Mouse (Mus musculus) brain, adult 2 months (tissue): ENCODE measurements at regions not wholly inside any gene's neighbourhood (a gene's known extent, or its start where the extent isn't known, plus 50 kb on each side); places are given as distances from the start of the nearest gene placed in this dataset.

Source experiments
- DNase-seq: peaks from one replicate; pipeline ENCODE4 v3.0.0; 2011; ENCODE audit warnings: low read depth, low spot score

DNA sequence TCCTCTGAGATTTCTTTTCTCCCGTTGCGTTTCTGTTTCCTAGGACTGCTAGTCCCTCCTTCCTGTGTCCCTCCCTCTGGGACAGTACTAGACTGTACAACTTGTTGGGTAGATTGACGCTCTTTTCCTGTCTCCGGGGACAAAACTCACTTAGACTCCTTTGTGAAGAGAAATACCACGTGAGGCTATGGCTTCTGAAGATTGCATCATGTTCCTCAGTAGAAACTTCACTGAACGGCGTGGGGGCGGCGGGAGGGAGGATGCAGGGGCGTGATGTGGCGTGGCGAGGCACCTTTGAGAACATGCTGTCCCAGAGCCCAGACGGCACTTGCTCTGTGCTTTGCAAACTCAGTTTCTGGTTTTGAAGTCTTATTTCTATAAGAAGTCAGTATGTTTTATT is 78.5 kb downstream of the Spata18 start:
- DNase-seq: peak; percentile 29

DNA sequence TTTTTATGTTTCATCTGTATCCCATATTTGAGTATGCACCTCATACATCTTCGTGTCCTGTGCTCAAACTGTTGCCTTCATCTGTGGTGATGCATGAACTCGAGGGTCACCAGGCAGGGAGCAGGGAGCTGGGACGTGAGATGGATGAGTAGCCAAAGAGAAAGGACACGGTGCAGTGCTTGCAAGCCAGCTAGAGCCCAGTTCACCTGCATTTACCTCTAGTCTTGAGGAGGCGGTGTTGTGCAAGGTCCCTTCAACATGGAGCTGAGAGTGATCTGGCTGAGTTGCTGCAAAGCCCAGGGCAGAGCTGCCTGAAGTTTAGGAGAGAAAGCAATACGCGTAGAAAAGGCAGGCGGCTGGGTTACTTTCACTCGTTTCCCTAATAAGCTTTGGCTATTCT is 80.2 kb downstream of the Spata18 start:
- DNase-seq: no peak

DNA sequence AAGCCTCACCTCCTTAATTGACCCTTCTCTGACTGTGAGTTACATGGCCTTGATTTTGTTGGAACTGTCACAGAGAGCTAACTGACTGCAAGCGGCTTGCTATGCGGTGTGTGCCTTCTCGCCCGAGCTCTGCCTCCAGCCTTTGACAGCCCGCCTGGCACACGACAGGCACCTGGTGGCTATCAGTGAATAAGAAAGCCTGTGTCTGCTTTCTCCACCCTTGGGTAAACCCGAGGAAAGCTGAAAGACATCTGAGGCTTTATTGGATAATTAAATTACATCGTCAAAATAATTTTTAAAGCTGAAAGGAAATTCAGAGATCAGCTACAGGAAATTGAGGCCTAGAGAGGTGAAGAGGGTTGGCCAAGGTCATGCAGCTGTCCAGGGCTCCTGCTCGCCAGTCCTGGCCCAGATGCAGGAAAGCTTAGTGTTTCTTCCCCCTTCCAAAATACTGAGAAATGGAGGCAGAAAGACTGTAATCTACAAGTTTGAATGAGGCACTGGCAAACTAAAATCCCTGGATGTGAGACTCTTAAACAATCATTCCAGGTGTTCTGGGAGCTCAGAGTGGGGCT is 80.9 kb downstream of the Spata18 start:
- DNase-seq: no peak

DNA sequence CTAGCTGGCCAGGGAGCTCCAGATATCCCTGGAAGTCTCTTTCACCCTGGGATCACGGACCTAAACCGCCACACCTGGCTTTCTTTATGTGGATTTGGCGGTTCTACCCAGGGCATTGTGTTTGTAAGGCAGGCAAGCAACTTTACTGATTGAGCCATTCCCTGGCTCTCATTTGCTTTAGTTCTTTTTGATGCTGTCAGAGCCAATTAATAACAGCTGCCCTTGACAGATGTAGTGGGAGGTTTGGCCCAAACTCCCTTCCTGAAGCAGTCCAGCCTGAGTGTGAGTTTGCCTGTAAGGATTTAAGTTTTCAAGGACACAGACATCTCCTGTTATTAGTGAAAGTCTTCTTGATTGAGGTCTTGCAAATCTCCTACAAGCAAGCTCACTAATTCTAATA is 89.6 kb downstream of the Spata18 start:
- DNase-seq: no peak

DNA sequence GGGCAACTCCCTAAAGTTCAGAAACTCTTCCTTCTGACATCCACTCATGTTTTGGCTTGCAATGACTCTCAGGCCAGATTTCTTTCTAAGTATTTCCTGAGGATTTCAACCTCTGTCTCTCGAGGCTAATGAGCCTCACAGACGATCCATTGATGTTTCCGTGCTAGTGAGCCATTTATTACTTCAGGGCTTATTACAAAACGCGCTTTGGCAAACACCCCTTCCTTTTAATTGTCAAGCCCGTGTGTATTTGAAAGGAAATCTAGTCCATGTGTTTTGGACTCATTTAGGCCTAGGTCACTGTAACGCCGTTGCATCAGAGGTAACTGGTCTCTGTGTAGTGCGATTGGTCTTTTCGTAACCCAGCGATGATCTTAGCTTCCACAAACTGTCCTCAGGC is 90.3 kb downstream of the Spata18 start:
- no peak for DNase-seq

DNA sequence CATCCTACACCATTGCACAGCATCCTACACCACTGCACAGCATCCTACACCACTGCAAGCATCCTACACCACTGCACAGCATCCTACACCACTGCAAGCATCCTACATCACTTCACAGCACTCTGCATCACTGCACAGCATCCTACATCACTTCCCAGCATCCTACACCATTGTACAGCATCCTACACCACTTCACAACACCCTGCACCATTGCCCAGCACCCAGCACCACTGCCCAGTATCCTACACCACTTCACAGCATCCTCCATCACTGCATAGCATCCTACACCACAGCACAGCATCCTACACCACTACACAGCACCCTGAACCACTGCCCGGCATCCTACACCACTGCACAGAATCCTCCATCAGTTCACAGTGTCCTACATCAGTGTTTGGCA is 92.8 kb downstream of the Spata18 start:
- no peak for DNase-seq

DNA sequence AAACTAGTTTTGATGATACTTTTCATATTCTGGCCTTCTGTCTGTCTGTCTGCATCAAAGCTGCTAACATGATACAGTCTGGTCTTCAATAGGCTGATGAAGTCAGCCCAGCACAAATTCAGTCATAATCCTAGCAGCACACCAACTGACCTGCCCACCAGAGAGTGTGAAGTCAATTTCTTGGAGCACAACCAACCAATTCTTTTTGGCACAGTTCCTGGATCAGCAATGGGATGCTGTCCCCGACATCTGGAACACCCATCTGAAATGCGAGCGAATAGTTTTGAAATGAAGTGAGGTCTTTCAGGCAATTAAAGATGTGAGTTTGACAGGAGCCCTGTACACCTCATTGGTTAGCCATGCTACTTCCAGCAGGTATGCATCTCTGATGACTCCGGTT is 98.6 kb downstream of the Spata18 start:
- DNase-seq: no peak

DNA sequence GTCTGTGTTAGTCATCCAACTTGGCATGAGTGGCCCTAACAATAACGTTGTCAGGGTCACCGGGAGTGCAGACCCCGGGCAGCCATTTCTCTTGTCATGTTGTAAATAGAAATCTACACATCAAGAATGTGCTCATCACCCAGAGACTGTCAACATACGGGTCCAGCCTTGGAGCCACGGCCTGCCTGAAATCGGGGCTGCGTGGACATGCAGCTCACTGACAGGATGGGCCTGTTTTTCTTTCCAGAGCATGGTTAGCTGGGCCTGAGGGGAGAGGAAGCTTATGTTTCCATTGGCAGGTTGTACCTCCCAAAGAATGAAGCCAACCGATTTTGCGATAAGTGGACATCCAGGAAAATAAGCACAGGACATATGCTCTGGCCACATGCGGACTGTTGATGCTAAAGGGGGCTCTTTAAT is 101.1 kb downstream of the Spata18 start:
- DNase-seq: no peak

DNA sequence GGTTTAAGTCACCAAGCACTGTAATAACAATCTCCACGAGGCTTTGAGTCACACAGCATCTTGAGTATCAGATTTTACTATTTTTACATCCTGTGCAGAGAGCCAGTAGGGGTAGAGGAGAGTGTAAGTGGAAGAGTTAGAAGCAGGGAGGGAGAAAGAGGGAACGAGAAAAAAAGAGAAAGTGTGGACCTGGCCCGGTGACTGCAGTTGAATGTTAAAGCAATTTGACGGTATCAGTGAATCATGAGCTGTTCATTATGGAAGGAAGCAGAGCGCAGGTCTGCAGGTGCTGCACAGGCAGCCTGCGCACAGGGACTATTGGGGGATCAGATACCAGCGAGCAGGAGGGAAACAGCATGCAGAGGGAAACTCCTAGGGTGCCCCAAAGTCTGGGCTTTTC is 102.6 kb downstream of the Spata18 start:
- peak; percentile 45 for DNase-seq

DNA sequence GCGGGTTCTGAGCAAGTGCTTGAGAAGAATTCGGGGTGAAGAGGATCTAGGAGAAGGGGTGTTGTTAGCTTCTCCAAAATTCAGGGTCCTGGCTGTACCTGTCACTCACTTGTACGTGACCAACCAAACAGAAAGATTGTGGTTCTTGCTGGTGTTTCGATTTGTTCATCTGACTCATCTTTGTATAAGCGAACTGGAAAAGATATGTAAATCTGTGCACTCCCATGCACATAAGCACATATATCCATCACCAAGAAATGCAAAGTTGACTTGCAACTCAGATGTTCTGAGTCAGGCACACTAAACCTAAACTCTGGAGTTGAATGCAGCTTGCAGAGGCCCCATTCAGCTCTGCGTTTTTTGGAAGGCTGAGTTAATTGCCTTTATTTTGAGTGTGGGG is 107.4 kb downstream of the Spata18 start:
- DNase-seq: no peak

DNA sequence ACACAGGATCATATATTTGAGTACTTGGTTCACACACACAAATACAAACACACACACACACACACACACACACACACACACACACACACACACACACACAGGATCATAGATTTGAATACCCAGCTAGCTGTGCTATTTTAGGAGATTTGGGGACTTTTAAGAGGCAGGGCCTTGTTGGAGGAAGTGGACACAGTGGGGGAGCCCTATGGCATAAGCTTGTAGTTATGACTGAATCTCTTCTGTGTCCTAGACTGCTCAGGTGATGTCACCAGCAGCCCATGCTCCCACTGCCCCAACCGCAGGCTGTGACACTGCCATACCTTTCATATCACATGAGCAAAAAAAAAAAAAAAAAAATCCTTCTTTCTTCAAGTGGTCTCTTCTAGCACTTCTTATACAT is 110.1 kb downstream of the Spata18 start:
- no peak for DNase-seq

DNA sequence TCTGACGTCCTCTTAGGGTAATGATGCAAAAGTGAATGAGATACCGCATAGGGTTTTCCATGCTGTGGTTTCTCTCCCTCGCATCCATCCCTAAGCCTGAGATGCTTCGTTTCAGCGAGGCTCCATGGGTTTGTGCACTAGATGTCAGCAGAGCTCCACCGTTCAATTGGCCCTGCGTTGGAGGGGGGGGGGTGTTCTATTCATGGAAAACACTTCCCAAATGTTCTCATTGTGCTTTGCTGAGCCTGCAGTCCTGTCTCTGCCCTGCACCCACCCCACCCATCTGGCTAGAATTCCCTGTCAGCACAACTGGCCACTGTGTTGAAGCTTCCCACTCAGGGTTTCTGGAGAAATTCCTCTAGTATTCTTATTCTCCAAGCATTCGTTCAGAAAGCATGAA is 110.5 kb downstream of the Spata18 start:
- peak; percentile 95 for DNase-seq

DNA sequence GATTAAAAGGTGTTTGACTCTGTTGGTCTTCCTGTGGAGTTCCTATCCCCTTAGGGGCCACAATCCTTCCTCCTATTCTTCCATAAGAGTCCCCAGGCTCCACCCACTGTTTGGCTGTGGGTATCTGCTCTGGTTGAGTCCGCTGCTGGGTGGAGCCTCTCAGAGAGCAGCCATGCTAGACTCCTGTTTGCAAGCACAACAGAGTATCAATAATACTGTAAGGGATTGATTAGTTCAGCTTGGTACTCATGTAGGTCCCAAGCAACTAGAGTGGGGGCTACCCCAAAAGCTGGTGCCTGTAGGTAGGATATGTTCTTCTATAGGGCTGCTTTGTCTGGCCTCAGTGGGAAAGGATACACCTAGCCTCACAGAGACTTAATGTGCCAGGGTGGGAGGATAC is 113.0 kb downstream of the Spata18 start:
- DNase-seq: no peak

DNA sequence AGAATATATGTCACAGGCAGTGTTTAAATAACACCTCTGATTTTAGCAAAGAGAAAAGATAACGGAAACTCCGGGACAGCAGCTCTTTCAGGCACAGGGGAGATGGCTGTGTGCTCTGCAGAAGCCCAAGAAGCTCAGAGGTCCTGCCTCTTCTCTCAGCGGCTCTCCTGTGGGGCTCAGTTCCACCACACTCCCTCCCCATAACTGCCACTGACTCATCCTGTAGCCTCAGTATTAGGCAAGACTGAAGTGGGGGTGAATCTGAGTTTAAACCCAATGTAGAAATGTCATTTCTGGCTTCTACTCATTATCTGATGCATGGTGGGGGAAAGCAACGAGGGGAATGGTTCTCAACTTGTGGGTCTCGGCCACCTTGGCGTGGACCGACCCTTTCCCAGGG is 114.3 kb downstream of the Spata18 start:
- DNase-seq: no peak

DNA sequence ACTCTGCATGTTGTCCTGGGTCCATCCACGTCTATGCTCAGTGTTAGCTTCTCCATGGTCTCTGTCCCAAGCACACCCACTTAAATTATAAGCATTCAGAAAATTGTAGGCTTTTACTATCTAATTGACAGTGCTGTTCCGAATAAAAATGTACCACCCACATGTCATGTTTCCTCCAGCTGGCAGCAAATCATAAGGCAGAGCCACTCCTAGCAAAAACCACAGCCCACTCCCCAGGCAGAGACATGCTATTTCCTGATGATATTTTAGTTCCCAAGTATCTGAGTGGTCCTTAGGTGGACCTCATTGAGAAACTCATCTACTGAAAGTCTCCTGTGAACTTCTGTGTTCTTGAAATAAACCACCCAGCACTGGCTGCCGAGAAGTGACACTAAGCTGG is 117.1 kb downstream of the Spata18 start:
- DNase-seq: no peak

DNA sequence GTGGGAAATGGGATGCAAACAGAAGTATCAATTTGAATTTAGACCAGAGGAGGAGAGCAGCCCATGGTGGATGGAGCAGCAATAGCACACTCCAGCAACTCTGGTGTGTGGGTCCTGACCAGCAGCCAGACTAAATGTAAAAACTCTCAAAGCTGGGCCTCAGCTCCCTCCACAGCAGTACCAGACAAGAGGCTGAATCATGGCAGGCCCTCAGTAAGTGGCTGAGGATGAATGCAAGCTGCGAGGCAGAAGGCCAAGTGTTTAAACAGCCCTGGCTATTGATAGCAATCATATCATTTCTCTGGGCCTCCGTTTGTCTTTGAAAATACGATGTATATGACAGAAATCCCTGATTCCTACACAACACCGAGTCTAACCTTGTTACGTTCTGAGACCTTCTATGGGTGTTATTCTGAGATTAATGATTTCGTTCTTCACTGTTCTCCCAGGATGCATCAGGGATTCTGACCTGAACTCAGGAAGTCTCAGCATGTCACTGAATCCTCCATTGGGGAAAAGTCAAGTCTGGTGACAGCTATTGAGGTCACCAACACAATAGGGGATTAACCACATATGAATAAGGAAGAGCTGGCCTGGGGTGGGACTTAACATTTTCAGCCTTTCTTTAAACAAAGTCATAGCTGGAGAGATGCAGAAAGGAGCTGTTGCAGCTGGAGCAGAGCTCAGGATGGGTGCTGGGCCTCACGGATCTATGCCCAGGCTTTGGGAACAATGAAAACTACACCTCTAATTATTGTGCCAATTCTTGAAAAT is 124.8 kb downstream of the Spata18 start:
- no peak for DNase-seq

DNA sequence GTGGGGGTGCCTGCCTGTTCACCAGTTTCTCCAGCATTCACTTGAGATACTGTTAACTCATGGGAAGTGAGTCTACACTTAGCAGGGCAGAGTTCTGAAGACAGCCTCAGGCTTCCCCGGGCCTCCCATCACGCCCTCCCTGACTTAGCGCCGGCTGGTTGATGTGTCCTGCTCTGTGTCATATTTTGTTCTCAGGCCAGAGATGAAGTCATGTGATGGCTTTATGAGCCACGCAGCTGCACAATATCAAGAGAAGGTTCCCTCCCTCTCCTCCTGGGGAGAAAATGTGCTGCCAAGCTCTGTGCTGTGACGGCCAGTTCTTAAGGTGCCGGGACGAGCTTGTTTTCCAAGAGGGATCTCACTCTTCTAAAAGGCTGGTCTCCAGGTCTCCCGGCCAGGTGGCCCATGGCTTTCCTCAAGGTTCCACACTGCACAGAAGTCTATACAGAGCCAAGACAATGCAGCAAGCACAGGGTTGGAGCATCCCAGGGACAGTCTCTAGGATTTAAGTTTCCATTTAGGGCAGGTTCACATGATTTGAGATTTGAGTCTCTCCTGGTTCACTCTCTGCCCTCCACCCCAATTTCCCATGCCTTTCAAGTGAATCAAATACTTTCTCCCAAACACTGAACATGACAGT is 126.2 kb downstream of the Spata18 start:
- peak; percentile 85 for DNase-seq

DNA sequence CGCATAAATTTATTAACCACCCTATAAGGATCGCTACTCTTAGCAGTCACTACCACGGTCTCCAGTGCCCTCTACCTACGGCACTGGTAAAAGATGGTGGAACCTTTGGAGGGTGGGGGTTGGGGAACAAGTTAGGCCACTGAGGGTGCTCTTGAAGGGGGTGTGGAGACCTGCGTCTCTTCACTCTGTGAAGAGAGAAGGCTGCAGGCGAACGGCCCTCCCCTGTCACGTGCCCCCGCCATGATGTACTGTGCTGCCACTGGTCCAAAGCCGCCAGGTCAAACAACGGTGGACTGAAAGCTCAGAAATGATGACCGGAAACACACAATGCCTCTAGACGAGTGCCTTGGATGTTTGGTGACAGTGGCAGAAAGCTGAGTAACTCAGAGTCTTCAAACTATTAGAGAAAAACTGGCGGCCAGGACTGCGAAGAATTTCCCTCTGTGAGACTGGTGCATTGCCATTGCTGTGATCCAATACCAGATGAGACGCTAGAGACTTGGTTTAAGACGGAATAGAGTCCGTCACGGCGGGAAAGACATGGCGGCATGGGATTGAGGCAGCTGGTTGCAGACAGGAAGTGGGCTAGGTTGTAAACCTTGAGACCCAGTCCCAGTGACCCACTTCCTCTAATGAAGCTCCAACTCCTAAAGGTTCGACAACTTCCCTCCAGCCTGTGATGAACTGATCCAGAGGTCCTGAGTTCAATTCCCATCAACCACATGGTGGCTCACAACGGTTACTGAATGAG is 130.2 kb downstream of the Spata18 start:
- DNase-seq: no peak

DNA sequence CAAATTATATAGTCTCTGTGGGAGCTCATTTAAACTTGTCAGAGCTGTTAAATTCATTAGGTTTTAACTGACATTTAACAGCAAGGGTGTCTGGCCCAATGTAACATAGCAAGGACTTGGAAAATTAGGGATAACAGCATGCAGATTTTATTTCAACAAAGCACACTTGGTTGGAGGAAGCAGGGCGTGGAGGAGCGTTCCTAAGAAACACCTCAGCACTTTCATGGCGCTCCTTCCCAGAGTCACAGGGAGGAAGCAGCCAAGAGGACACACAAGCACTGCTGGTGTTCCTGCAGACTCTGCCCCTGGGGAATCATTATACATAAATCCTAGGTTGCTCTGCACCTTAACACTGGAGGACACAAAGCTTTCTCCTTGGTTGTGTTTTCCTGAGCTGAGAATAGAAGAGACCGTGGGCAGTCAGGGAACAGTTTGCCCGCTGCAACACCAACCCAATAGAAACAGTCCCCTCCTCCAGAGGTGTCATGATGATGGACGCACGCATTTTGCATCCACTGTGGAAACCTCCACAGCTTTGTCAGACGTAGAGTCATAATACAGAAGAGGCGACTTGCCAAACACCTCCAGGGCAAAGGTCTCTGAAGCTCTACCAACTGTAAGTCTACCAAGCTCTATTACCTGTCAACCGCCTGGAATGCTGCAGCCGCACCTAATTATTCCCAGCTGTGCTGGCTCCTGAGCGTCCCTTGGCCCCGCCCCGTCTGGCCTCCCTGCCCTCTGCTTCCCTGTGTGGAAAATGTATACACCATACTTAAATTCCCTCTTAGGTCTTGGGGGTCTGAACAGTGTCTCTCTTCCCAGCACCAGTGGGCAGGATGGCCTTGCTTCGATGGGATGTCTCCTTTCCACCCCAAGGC is 131.3 kb downstream of the Spata18 start:
- DNase-seq: no peak

DNA sequence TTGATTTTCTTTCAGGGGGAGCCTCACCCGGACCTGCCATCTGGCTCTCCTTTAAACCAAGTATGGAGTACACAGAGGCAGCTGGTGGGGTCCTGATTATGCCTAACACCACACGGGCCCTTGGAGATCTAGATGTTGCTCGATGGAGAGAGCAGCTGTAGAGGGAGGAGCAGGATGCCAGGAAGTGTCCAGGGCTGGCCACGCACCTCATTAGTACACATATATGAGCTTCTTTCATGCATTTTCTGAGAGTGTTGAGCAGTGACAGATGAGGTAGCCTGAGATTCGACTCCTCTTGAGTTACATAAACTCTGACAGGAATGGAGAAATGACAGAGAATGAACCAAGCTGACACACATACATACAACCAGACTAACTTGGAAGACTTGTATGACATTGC is 136.1 kb downstream of the Spata18 start:
- DNase-seq: no peak

DNA sequence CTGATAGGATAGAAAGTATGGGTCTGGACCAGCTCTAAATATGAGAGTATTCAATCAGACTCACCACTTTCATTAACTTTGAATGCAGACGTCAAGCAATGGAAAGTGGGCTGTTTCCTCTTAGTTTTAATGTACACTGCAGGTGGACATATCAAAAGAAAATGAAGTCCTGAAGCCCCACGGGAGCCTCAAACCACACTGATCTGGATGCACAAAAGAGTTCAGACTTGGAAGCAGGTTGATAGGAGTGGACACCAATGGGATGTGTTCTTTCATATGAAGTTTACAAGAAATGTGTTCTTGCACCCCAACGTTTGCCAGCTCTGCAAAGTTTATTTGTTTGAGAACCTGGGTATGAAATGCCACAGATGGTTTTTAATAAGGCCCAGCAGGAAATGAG is 141.0 kb downstream of the Spata18 start:
- no peak for DNase-seq
